Mouse (Mus musculus): ENCODE results near the gene Vipr1. TPM values are rescaled to one million over a fixed set of nuclear protein-coding genes. Genes with fewer than 3 reads are reported as not detected.

Gene Vipr1
- polyA plus RNA-seq, 1 experiment = 8.0 TPM

GRCm38 (mm10) chr9:121659791-121660190, 17.3 kb downstream of the Vipr1 start:
- 90% methylated on average over 7 of the region's 7 CpGs for WGBS
- Histone ChIP-seq H3K27me3 (ENCODE audit: control insufficient read depth, insufficient read depth, low read length) (no peaks in the 10 kb centered on the region), H3K36me3 (ENCODE audit: control insufficient read depth, insufficient read depth, low read length) (no peaks in the 10 kb centered on the region), H3K4me1 (ENCODE audit: control insufficient read depth, insufficient read depth, insufficient read length) (no peaks in the 10 kb centered on the region), H3K4me3 (ENCODE audit: extremely low read depth, insufficient read depth, insufficient read length) (no peak overlapping the region), H3K27ac (ENCODE audit: insufficient read depth, low read length) (no peak overlapping the region)
- TF ChIP-seq POLR2A (IDR thresholded peaks at IDR 0.05; ENCODE audit: low read depth, low read length) (no peak), CTCF (IDR thresholded peaks at IDR 0.05; ENCODE audit: extremely low read depth, insufficient read depth, insufficient read length, insufficient replicate concordance) (no peak)
- DNase-seq (ENCODE audit: low read depth in 1 of 2, low spot score in 2 of 2) = no peak

DNA sequence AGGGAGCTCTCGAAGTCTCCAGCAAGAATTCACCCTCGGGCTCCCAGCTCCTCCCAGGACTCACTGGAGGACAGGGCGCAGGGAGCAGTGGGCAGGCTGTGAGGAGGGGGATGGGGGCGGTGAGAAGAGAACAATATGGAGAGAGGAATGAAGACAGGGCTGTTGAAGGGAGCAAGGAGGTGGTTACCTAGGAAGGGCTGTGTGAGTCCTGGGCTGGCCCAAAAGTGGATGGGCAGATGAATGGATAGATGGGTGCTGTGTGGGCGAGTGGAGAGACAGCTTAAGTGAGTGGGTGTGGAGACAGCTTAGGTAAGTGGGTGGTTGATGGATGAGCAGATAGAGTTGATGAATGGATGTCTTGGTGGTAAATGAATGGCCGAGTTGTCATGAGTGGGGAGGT, 21.0 kb downstream of the Vipr1 start:
- Histone ChIP-seq H3K27me3 (ENCODE audit: control insufficient read depth, insufficient read depth, low read length) (no peaks in the 10 kb centered on the region), H3K4me1 (ENCODE audit: control insufficient read depth, insufficient read depth, insufficient read length) (no peaks in the 10 kb centered on the region), H3K36me3 (ENCODE audit: control insufficient read depth, insufficient read depth, low read length) (no peaks in the 10 kb centered on the region), H3K27ac (ENCODE audit: insufficient read depth, low read length) (no peak overlapping the region), H3K4me3 (ENCODE audit: extremely low read depth, insufficient read depth, insufficient read length) (no peak overlapping the region)
- 77% methylated on average over 6 of the region's 6 CpGs for WGBS
- no peak for DNase-seq (ENCODE audit: low read depth in 1 of 2, low spot score in 2 of 2)
- TF ChIP-seq POLR2A (IDR thresholded peaks at IDR 0.05; ENCODE audit: low read depth, low read length) (no peak), CTCF (IDR thresholded peaks at IDR 0.05; ENCODE audit: extremely low read depth, insufficient read depth, insufficient read length, insufficient replicate concordance) (no peak)

DNA sequence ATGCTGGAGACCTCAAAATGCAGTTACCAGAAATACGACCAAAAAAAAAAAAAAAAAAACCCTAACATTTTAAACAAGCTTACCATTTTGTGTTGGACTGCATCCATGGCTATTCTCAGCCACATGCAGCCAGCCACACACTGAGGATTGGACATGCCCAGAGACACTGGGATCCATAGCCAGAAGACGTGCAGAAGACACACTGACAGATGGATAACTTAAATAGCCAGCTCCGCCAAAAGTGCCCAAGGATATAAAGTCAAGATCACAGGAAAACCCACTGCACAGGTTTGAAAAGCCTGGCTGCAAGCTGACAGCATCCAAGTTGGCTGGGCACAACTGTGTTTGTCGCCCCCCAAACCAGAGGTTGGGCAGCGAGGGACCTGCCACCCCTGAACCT, 21.6 kb downstream of the Vipr1 start:
- 84% methylated on average over 5 of the region's 5 CpGs for WGBS
- Histone ChIP-seq H3K27ac (ENCODE audit: insufficient read depth, low read length) (no peak overlapping the region), H3K4me3 (ENCODE audit: extremely low read depth, insufficient read depth, insufficient read length) (no peak overlapping the region), H3K4me1 (ENCODE audit: control insufficient read depth, insufficient read depth, insufficient read length) (0 out of 2 replicates have a peak, but pooled peaks cover 1% of the 10 kb centered on the region), H3K36me3 (ENCODE audit: control insufficient read depth, insufficient read depth, low read length) (no peaks in the 10 kb centered on the region), H3K27me3 (ENCODE audit: control insufficient read depth, insufficient read depth, low read length) (no peaks in the 10 kb centered on the region)
- DNase-seq (ENCODE audit: low read depth in 1 of 2, low spot score in 2 of 2) = no peak
- TF ChIP-seq POLR2A (IDR thresholded peaks at IDR 0.05; ENCODE audit: low read depth, low read length) = no peak
- TF ChIP-seq CTCF (IDR thresholded peaks at IDR 0.05; ENCODE audit: extremely low read depth, insufficient read depth, insufficient read length, insufficient replicate concordance) = no peak

DNA sequence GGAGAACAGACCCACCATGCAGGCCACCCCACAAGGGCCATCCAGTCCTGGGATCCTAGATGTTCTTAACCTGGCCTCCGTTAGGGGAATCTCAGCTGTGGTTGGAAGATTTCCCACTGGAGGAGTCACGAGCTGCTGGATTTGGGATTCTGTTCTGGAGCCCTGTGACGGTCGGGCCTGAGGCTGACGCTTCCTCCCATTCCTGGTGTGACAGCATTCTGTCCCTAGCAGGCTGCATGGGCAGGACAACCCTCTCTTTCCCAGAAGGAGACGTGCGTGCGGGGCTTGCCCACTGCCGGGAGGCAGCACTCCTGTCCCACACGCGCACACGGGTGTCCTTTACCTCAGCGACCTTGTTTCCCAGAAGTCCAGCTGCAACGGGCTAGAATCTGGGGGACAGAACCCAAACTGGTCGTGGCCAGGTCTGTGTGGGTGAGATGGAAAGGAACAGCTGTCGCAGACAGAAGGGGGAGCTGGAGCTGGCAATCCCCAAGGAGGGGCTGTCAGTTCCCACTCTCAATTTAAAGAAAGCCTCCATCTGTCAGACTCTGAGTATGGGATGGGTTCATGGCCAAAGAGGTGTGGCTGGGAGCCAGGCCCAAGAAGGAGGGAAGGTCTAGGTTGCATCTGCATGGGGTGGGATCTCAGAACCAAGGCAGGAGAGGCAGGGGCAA, 24.6 kb downstream of the Vipr1 start:
- peaks cover 6% of the 10 kb centered on the region for H3K4me1 ChIP-seq (ENCODE audit: control insufficient read depth, insufficient read depth, insufficient read length)
- no peak overlapping the region for H3K27ac ChIP-seq (ENCODE audit: insufficient read depth, low read length)
- no peak overlapping the region for H3K4me3 ChIP-seq (ENCODE audit: extremely low read depth, insufficient read depth, insufficient read length)
- 91% methylated on average over 16 of the region's 16 CpGs for WGBS
- H3K27me3 ChIP-seq (ENCODE audit: control insufficient read depth, insufficient read depth, low read length) = no peaks in the 10 kb centered on the region
- H3K36me3 ChIP-seq (ENCODE audit: control insufficient read depth, insufficient read depth, low read length) = no peaks in the 10 kb centered on the region
- TF ChIP-seq CTCF (IDR thresholded peaks at IDR 0.05; ENCODE audit: extremely low read depth, insufficient read depth, insufficient read length, insufficient replicate concordance) (no peak), POLR2A (IDR thresholded peaks at IDR 0.05; ENCODE audit: low read depth, low read length) (no peak)
- DNase-seq (ENCODE audit: low read depth in 1 of 2, low spot score in 2 of 2) = no peak

- TF ChIP-seq POLR2A (IDR thresholded peaks at IDR 0.05; ENCODE audit: low read depth, low read length) = no peak
- TF ChIP-seq CTCF (IDR thresholded peaks at IDR 0.05; ENCODE audit: extremely low read depth, insufficient read depth, insufficient read length, insufficient replicate concordance) = no peak
- no peaks in the 10 kb centered on the region for H3K27me3 ChIP-seq (ENCODE audit: control insufficient read depth, insufficient read depth, low read length)
- H3K4me1 ChIP-seq (ENCODE audit: control insufficient read depth, insufficient read depth, insufficient read length) = peaks cover 6% of the 10 kb centered on the region
- WGBS = 57% methylated on average over 11 of the region's 11 CpGs
- H3K4me3 ChIP-seq (ENCODE audit: extremely low read depth, insufficient read depth, insufficient read length) = no peak overlapping the region
- H3K36me3 ChIP-seq (ENCODE audit: control insufficient read depth, insufficient read depth, low read length) = no peaks in the 10 kb centered on the region
- no peak overlapping the region for H3K27ac ChIP-seq (ENCODE audit: insufficient read depth, low read length)
- DNase-seq (ENCODE audit: low read depth in 1 of 2, low spot score in 2 of 2) = no peak
These were observed 25.3 kb downstream of the Vipr1 start for GRCm38 (mm10) chr9:121667822-121668221.

DNA sequence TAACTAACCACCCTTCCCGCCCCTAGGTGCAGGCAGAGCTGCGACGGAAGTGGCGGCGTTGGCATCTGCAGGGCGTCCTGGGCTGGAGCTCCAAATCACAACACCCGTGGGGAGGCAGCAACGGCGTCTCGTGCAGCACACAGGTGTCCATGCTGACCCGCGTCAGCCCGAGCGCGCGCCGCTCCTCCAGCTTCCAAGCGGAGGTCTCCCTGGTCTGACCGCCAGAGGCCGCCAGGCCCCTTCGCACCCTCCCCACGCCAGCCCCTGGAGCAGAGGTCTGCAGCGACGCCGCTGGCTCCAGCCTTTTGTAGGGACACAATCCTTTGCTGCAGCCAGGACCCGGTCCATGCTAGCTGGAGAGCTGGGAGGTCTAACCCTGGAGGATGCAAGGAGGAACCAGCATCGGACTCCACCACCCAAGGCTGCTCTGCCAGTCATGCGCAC, 26.9 kb downstream of the Vipr1 start:
- 1% methylated on average over 28 of the region's 28 CpGs for WGBS
- DNase-seq (ENCODE audit: low read depth in 1 of 2, low spot score in 2 of 2) = peak in 1 of 2 experiments; percentile 64
- Histone ChIP-seq H3K36me3 (ENCODE audit: control insufficient read depth, insufficient read depth, low read length) (no peaks in the 10 kb centered on the region), H3K27ac (ENCODE audit: insufficient read depth, low read length) (no peak overlapping the region), H3K27me3 (ENCODE audit: control insufficient read depth, insufficient read depth, low read length) (no peaks in the 10 kb centered on the region), H3K4me3 (ENCODE audit: extremely low read depth, insufficient read depth, insufficient read length) (peak overlapping the region; percentile 41), H3K4me1 (ENCODE audit: control insufficient read depth, insufficient read depth, insufficient read length) (peaks cover 15% of the 10 kb centered on the region)
- peak; percentile 84; the same call in 1 of the 2 replicates for TF ChIP-seq CTCF (IDR thresholded peaks at IDR 0.05; ENCODE audit: extremely low read depth, insufficient read depth, insufficient read length, insufficient replicate concordance)
- TF ChIP-seq POLR2A (IDR thresholded peaks at IDR 0.05; ENCODE audit: low read depth, low read length) = no peak

- no peaks in the 10 kb centered on the region for H3K27me3 ChIP-seq (ENCODE audit: control insufficient read depth, insufficient read depth, low read length)
- DNase-seq (ENCODE audit: low read depth in 1 of 2, low spot score in 2 of 2) = peak in 1 of 2 experiments; percentile 36
- no peak overlapping the region for H3K4me3 ChIP-seq (ENCODE audit: extremely low read depth, insufficient read depth, insufficient read length)
- no peaks in the 10 kb centered on the region for H3K36me3 ChIP-seq (ENCODE audit: control insufficient read depth, insufficient read depth, low read length)
- 41% methylated on average over 7 of the region's 7 CpGs for WGBS
- no peak overlapping the region for H3K27ac ChIP-seq (ENCODE audit: insufficient read depth, low read length)
- TF ChIP-seq CTCF (IDR thresholded peaks at IDR 0.05; ENCODE audit: extremely low read depth, insufficient read depth, insufficient read length, insufficient replicate concordance) (peak; percentile 36; the same call in 1 of the 2 replicates), POLR2A (IDR thresholded peaks at IDR 0.05; ENCODE audit: low read depth, low read length) (no peak)
- peaks cover 21% of the 10 kb centered on the region for H3K4me1 ChIP-seq (ENCODE audit: control insufficient read depth, insufficient read depth, insufficient read length)
These were observed 28.8 kb downstream of the Vipr1 start for GRCm38 (mm10) chr9:121671300-121671699.

Measured in spleen, adult 2 months (tissue).